Mouse (Mus musculus) cerebellum, adult 2 months (tissue): ENCODE results near the gene Lurap1l.

Experiments
- CTCF ChIP-seq: fragments of 200-500 bp; IDR thresholded peaks from 2 replicates; pipeline ENCODE4 v1.5.1; 2011; ENCODE audit warnings: low read depth, mild to moderate bottlenecking, control low read depth, low read length, moderate library complexity, borderline replicate concordance; ENCODE audit not compliant: insufficient read depth
- POLR2A ChIP-seq: fragments of 200-500 bp; IDR thresholded peaks from 2 replicates; pipeline ENCODE4 v1.6.1; 2011; ENCODE audit warnings: low read length, control low read depth, borderline replicate concordance; ENCODE audit not compliant: insufficient read depth

- TF ChIP-seq CTCF = no peak
- TF ChIP-seq POLR2A = no peak
Observed at GRCm38 (mm10) chr4:80908902-80909301, 1.5 kb upstream of the Lurap1l start.
